Mouse (Mus musculus): ENCODE results near the gene Fancd2os.

DNA sequence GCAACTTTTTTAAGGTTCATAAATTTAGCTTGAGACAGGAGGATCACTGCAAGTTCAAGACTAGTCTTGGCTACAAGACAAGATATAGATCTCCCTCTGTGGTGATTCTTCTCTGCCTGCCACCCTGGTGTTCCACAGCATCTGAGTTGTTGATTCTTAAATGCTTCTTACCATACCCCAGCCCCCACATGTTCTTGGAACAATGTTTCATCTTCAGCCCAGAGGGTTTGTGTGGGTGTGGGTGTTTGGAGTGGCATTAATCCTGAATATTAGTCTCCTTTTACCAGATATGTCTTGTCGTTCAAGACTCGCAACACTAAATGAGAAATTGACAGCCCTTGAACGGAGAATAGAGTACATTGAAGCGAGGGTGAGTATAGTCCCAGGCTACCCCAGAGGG lies 15.0 kb upstream of the Fancd2os start:
- TF ChIP-seq FLI1 (IDR thresholded peaks at IDR 0.05; ENCODE audit: low read length): no peak
- no peak for TF ChIP-seq GATA1 (IDR thresholded peaks at IDR 0.05; ENCODE audit: borderline replicate concordance, low read length)

Measured in megakaryocyte, embryonic 14.5 days (primary cell).